ENCODE assay signal across 8 mouse cellular contexts in genomic region chr11:89298285-89299010, GRCm38 (mm10). TPM values are rescaled to one million over a fixed set of nuclear protein-coding genes. Genes with fewer than 3 reads are reported as not detected.
A peak's percentile ranks its signal among the peaks of the same experiment; 100 is the strongest.
DNase-seq lines count a peak whose midpoint lies in the region; ATAC-seq and TF ChIP-seq lines count a peak whose summit lies in the region.

No protein-coding gene starts in this region.

- H3K4me1 ChIP-seq in forebrain, embryonic 13.5 days = peaks cover 26% of the 10 kb centered on the region
- no peaks in the 10 kb centered on the region for H3K4me1 ChIP-seq in intestine, postnatal 0 days (replicated peaks; ENCODE audit: control insufficient read depth, insufficient read depth, low read length)
- H3K4me1 ChIP-seq in lung, postnatal 0 days (ENCODE audit: insufficient read depth, low read depth, low read length) = peaks cover 16% of the 10 kb centered on the region; the same call in 1 of the 2 replicates
- H3K4me1 ChIP-seq in stomach, embryonic 16.5 days (ENCODE audit: control insufficient read depth, insufficient read depth, low read length) = peaks cover 13% of the 10 kb centered on the region

- TF ChIP-seq EP300 in lung, postnatal 0 days (IDR thresholded peaks at IDR 0.05) = no peak

- ATAC-seq in forebrain, embryonic 13.5 days = peak; percentile 59
- ATAC-seq in intestine, postnatal 0 days = no peak
- ATAC-seq in lung, postnatal 0 days = peak; percentile 31
- ATAC-seq in stomach, embryonic 16.5 days (ENCODE audit: insufficient read depth, low FRiP score) = peak; percentile 63

- peak overlapping the region; percentile 59 for H3K9ac ChIP-seq in forebrain, embryonic 13.5 days
- no peak overlapping the region for H3K9ac ChIP-seq in intestine, postnatal 0 days (ENCODE audit: low read depth, low read length)
- no peak overlapping the region for H3K9ac ChIP-seq in lung, postnatal 0 days (replicated peaks; ENCODE audit: low read depth)
- peak overlapping the region; percentile 53 for H3K9ac ChIP-seq in stomach, embryonic 16.5 days (ENCODE audit: low read length)

- peak overlapping the region; percentile 73 for H3K27ac ChIP-seq in forebrain, embryonic 13.5 days
- H3K27ac ChIP-seq in intestine, postnatal 0 days (ENCODE audit: low read depth, low read length) = no peak overlapping the region
- no peak overlapping the region for H3K27ac ChIP-seq in lung, postnatal 0 days (ENCODE audit: low read length)
- H3K27ac ChIP-seq in stomach, embryonic 16.5 days (ENCODE audit: low read length) = 0 out of 2 replicates have a peak overlapping the region, but pooled peaks have one; percentile 14

- under 1% methylated on average over 30 of the region's 51 CpGs for WGBS in forebrain, embryonic 13.5 days
- under 1% methylated on average over 41 of the region's 51 CpGs for WGBS in intestine, postnatal 0 days
- 3% methylated on average over 37 of the region's 51 CpGs for WGBS in lung, postnatal 0 days
- under 1% methylated on average over 39 of the region's 51 CpGs for WGBS in stomach, embryonic 16.5 days

- no peaks in the 10 kb centered on the region for H3K36me3 ChIP-seq in forebrain, embryonic 13.5 days (ENCODE audit: poor library complexity, severe bottlenecking)
- H3K36me3 ChIP-seq in intestine, postnatal 0 days (ENCODE audit: control insufficient read depth, insufficient read depth) = no peaks in the 10 kb centered on the region
- no peaks in the 10 kb centered on the region for H3K36me3 ChIP-seq in lung, postnatal 0 days (ENCODE audit: insufficient read depth, low read length)
- H3K36me3 ChIP-seq in stomach, embryonic 16.5 days (ENCODE audit: control insufficient read depth, insufficient read depth, low read length) = no peaks in the 10 kb centered on the region

- peak; percentile 19 for DNase-seq in adrenal gland, adult 2 months
- no peak for DNase-seq in adrenal gland, adult 8-10 months
- peak; percentile 21 for DNase-seq in ovary, postnatal 14 days (ENCODE audit: low spot score)
- no peak for DNase-seq in ovary, postnatal 10 days (ENCODE audit: low spot score)
- peak; percentile 60 for DNase-seq in lung, postnatal 0 days (ENCODE audit: low spot score)

- H3K4me2 ChIP-seq in forebrain, embryonic 13.5 days = peak overlapping the region; percentile 71
- peak overlapping the region; percentile 60 for H3K4me2 ChIP-seq in intestine, postnatal 0 days (replicated peaks; ENCODE audit: low read depth)
- H3K4me2 ChIP-seq in lung, postnatal 0 days (replicated peaks; ENCODE audit: low read depth, low read length) = peak overlapping the region; percentile 87
- peak overlapping the region; percentile 74 for H3K4me2 ChIP-seq in stomach, embryonic 16.5 days (ENCODE audit: low read depth, low read length)

- peak overlapping the region; percentile 71 for H3K4me3 ChIP-seq in forebrain, embryonic 13.5 days
- H3K4me3 ChIP-seq in intestine, postnatal 0 days (ENCODE audit: low read depth, low read length) = peak overlapping the region; percentile 34
- H3K4me3 ChIP-seq in lung, postnatal 0 days (ENCODE audit: low read depth, low read length) = peak overlapping the region; percentile 35
- peak overlapping the region; percentile 48 for H3K4me3 ChIP-seq in stomach, embryonic 16.5 days (replicated peaks; ENCODE audit: low read length)

- H3K9me3 ChIP-seq in forebrain, embryonic 13.5 days (replicated peaks) = no peaks in the 10 kb centered on the region
- H3K9me3 ChIP-seq in intestine, postnatal 0 days (ENCODE audit: control insufficient read depth) = no peaks in the 10 kb centered on the region
- no peaks in the 10 kb centered on the region for H3K9me3 ChIP-seq in lung, postnatal 0 days (ENCODE audit: low read length)
- no peaks in the 10 kb centered on the region for H3K9me3 ChIP-seq in stomach, embryonic 16.5 days (replicated peaks; ENCODE audit: control insufficient read depth, low read length)

- no peaks in the 10 kb centered on the region; the same call in 1 of the 2 replicates for H3K27me3 ChIP-seq in forebrain, embryonic 13.5 days
- H3K27me3 ChIP-seq in intestine, postnatal 0 days (replicated peaks; ENCODE audit: control insufficient read depth, insufficient read depth, low read length) = peaks cover 62% of the 10 kb centered on the region
- H3K27me3 ChIP-seq in lung, postnatal 0 days (replicated peaks; ENCODE audit: insufficient read depth, low read length) = peaks cover 21% of the 10 kb centered on the region
- peaks cover 21% of the 10 kb centered on the region for H3K27me3 ChIP-seq in stomach, embryonic 16.5 days (ENCODE audit: control insufficient read depth, insufficient read depth, low read length)

- peak; percentile 70 for TF ChIP-seq CTCF in intestine, postnatal 0 days (IDR thresholded peaks at IDR 0.05; ENCODE audit: low read depth)
- TF ChIP-seq CTCF in lung, postnatal 0 days (IDR thresholded peaks at IDR 0.05) = peak; percentile 67

RNA-seq across cellular contexts. Expression of gene Nog, which starts 3.7 kb away (rescaled TPM):
- under 1 TPM; 0.21 to 0.37 TPM for total RNA-seq in adrenal gland, adult 2 months (2021)
- 1.2 and 2.1 TPM in 2 replicates for polyA plus RNA-seq in adrenal gland, adult 2 months (2012; rRNA removed)
- total RNA-seq in adrenal gland, adult 8-10 months (2022) = under 1 TPM in 3 of 4 experiments, not detected in 1; 0.22 to 0.61 (median 0.49) TPM
- 2.6 and 3.3 TPM in 2 replicates for polyA plus RNA-seq in forebrain, embryonic 13.5 days (2015; fragmentation: Nextera tagmentation; extraction: Ambion mirVana)
- polyA plus RNA-seq in intestine, postnatal 0 days (2015; fragmentation: Nextera tagmentation; extraction: Ambion mirVana) = 2.9 and 3.1 TPM in 2 replicates
- polyA plus RNA-seq in lung, postnatal 0 days (2015; fragmentation: Nextera tagmentation; extraction: Ambion mirVana) = 0.86 and 0.95 TPM in 2 replicates
- polyA plus RNA-seq in stomach, embryonic 16.5 days (2015; fragmentation: Nextera tagmentation; extraction: Ambion mirVana) = 0.52 and 1.1 TPM in 2 replicates

Comparison
In these comparisons a context has a peak if more than half of its experiments do, and no peak if none do; other contexts are left out.
1. DNase-seq: peak in adrenal gland, adult 2 months (single experiment), ovary, postnatal 14 days (single experiment) and lung, postnatal 0 days (single experiment); none in adrenal gland, adult 8-10 months (single experiment) and ovary, postnatal 10 days (single experiment).
2. H3K27ac ChIP-seq: peak in forebrain, embryonic 13.5 days (single experiment) and stomach, embryonic 16.5 days (single experiment); none in intestine, postnatal 0 days (single experiment) and lung, postnatal 0 days (single experiment).
3. H3K9ac ChIP-seq: peak in forebrain, embryonic 13.5 days (single experiment) and stomach, embryonic 16.5 days (single experiment); none in intestine, postnatal 0 days (single experiment) and lung, postnatal 0 days (single experiment).
4. Peak in every context shown above with its lines, with median percentiles within 50 percentile points of each other: H3K4me2 ChIP-seq and H3K4me3 ChIP-seq.